Mouse (Mus musculus): ENCODE results near the gene Mamdc2.

DNA sequence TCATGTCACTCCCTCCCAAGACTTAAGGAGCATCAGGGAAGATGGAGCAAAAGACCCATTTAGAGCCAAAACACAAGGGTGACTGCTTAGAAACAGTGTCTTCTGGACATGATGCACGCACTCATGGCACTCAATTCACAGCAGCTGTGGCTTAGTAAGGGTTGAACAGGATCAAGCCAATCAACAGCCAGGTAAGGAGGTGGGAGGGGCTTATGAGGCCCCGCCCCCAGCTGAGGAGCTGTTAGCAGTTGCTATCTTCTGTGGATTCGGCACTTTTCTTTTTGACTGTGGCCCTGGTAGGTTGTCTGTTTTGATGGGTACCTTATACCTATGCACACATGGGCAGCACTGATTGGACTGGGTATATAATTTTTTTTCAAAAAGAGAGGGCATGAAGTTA lies 48.3 kb upstream of the Mamdc2 start:
- TF ChIP-seq POLR2A (IDR thresholded peaks at IDR 0.05; ENCODE audit: borderline replicate concordance, low read depth, low read length) = no peak
- no peak for TF ChIP-seq CTCF (IDR thresholded peaks at IDR 0.05; ENCODE audit: low read depth, low read length)
